28 mouse cellular contexts compared by ENCODE assay signal in genomic region chr7:37498881-37499280, GRCm38 (mm10).
DNase-seq lines count a peak whose midpoint lies in the region; TF ChIP-seq lines count a peak whose summit lies in the region.
"Had no signal": no experiment of that assay in that cellular context is flagged by ENCODE, and none has a peak within 500 bp of the region (broad histone marks: within the 10 kb centered on the region; RNA-seq: fewer than 3 reads in every experiment).

No protein-coding gene starts in this region.

- no peak for TF ChIP-seq POLR2A in ES-Bruce4 (IDR thresholded peaks at IDR 0.05; ENCODE audit: insufficient read depth, low read length)

- H3K9ac ChIP-seq in ES-Bruce4 (ENCODE audit: low read depth, poor library complexity, severe bottlenecking): no peak overlapping the region
- H3K9ac ChIP-seq: embryonic facial prominence, embryonic 12.5 days; kidney, embryonic 15.5 days; limb, embryonic 15.5 days; liver, embryonic 13.5 days; midbrain, embryonic 13.5 days had no signal

- H3K4me3 ChIP-seq in ES-Bruce4 (ENCODE audit: low read depth, low read length): peak overlapping the region; percentile 43
- H3K4me3 ChIP-seq: embryonic facial prominence, embryonic 12.5 days; kidney, embryonic 15.5 days; layer of hippocampus, adult 2 months; limb, embryonic 10.5 days; limb, embryonic 15.5 days; liver, embryonic 13.5 days; megakaryocyte, embryonic 14.5 days; midbrain, embryonic 13.5 days had no signal

- no peak for TF ChIP-seq CTCF in ES-Bruce4 (IDR thresholded peaks at IDR 0.05; ENCODE audit: low read depth, low read length)

- H3K9me3 ChIP-seq in ES-Bruce4 (replicated peaks; ENCODE audit: control insufficient read depth, insufficient read depth, low read length, poor library complexity, severe bottlenecking): no peaks in the 10 kb centered on the region
- H3K9me3 ChIP-seq: embryonic facial prominence, embryonic 12.5 days; kidney, embryonic 15.5 days; limb, embryonic 10.5 days; limb, embryonic 15.5 days; liver, embryonic 13.5 days; midbrain, embryonic 13.5 days had no signal

- H3K27ac ChIP-seq in ES-Bruce4 (ENCODE audit: insufficient read depth, low read length): no peak overlapping the region
- H3K27ac ChIP-seq: embryonic facial prominence, embryonic 12.5 days; kidney, embryonic 15.5 days; layer of hippocampus, adult 2 months; limb, embryonic 10.5 days; limb, embryonic 15.5 days; liver, embryonic 13.5 days; midbrain, embryonic 13.5 days had no signal

- no peaks in the 10 kb centered on the region for H3K36me3 ChIP-seq in ES-Bruce4 (ENCODE audit: control insufficient read depth, insufficient read depth, low read length, poor library complexity, severe bottlenecking)
- H3K36me3 ChIP-seq: embryonic facial prominence, embryonic 12.5 days; kidney, embryonic 15.5 days; limb, embryonic 10.5 days; limb, embryonic 15.5 days; liver, embryonic 13.5 days; midbrain, embryonic 13.5 days had no signal

- no peaks in the 10 kb centered on the region for H3K4me1 ChIP-seq in ES-Bruce4 (ENCODE audit: control insufficient read depth, insufficient read depth, low read length)
- H3K4me1 ChIP-seq: limb, embryonic 10.5 days; liver, embryonic 13.5 days; megakaryocyte, embryonic 14.5 days had no signal

- DNase-seq in heart, adult 11 months: peak; percentile 70
- no peak for DNase-seq in heart, postnatal 4 days
- DNase-seq in 3T3-L1 (ENCODE audit: low read depth, low spot score): peak; percentile 58
- peak; percentile 45 for DNase-seq in brain, adult 2 months (ENCODE audit: low read depth, low spot score)
- no peak for DNase-seq in frontal cortex, postnatal 36 days (ENCODE audit: low spot score in 2 of 2)
- no peak for DNase-seq in spleen, postnatal 36 days (ENCODE audit: low spot score in 2 of 2)
- no peak for DNase-seq in left cerebral cortex, postnatal 36 days (ENCODE audit: low spot score in 2 of 2)
- DNase-seq: adrenal gland, postnatal 10 days; cerebellum, adult 11 months; cerebellum, adult 9-11 months; embryo, embryonic 11 days; gastrocnemius, postnatal 25 days; heart, postnatal 14 days; kidney, adult 18-20 months; kidney, postnatal 25 days; liver, embryonic 13.5 days; lung, adult 18-20 months; lung, postnatal 4 days; right cerebral cortex, postnatal 4 days had no signal

- intact Hi-C loops in left cerebral cortex, postnatal 36 days (cut with DNase I): no loop called here

- TF ChIP-seq EP300 in ES-Bruce4 (IDR thresholded peaks at IDR 0.05; ENCODE audit: insufficient read depth, low read depth, low read length): no peak

- H3K27me3 ChIP-seq in ES-Bruce4 (ENCODE audit: control insufficient read depth, insufficient read depth, low read length, poor library complexity, severe bottlenecking): no peaks in the 10 kb centered on the region
- H3K27me3 ChIP-seq: CH12.LX; embryonic facial prominence, embryonic 12.5 days; kidney, embryonic 15.5 days; limb, embryonic 15.5 days; liver, embryonic 13.5 days; megakaryocyte, embryonic 14.5 days; midbrain, embryonic 13.5 days had no signal

Comparison
In these comparisons a context has a peak if more than half of its experiments do, and no peak if none do; other contexts are left out.
1. DNase-seq: peak in heart, adult 11 months (single experiment), 3T3-L1 (single experiment) and brain, adult 2 months (single experiment); none in heart, postnatal 4 days (single experiment), frontal cortex, postnatal 36 days (0 of 2), spleen, postnatal 36 days (0 of 2) and left cerebral cortex, postnatal 36 days (0 of 2).